Mouse (Mus musculus): ENCODE data around the gene H2al1n. TPM values are rescaled to one million over a fixed set of nuclear protein-coding genes. Genes with fewer than 3 reads are reported as not detected.
"Not testable (repeated sequence)": the region's sequence is repeated elsewhere in the genome, so short reads cannot be mapped to it uniquely, and the experiment has no call there.

H2al1n gene
- not detected in 2 replicates for polyA plus RNA-seq (2015; fragmentation: Nextera tagmentation; extraction: Ambion mirVana)

DNA sequence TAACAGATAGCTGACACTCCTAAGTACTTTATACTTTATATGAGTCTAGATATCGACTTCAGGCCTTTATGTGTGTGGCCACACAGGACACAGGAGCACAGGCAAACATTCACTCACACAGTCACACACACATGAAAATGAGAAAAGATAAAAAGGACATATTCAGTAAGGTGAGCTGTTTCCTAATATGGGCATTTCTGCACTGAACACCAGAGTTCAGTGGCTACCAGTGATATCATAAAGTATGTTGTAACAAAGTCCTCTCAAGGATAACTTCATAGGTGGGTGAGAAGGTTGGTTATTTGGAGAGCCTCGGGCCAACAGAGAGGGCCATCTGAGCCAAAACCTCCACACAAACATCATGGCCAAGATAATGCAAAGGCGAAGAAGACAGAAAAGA is at the start of gene H2al1n:
Gene H2al1n (plus strand): TSS at position 301 of the 400 bp plus-strand sequence.
- WGBS, result 74% methylated on average over 3 of the region's 3 CpGs
- H3K9ac ChIP-seq; H3K4me2 ChIP-seq; H3K36me3 ChIP-seq; H3K27ac ChIP-seq; ATAC-seq (replicated peaks; ENCODE audit: insufficient number of reproducible peaks, insufficient read depth, low FRiP score, low read depth); H3K4me3 ChIP-seq; H3K27me3 ChIP-seq; H3K9me3 ChIP-seq (replicated peaks); H3K4me1 ChIP-seq (replicated peaks): not testable (repeated sequence)

DNA sequence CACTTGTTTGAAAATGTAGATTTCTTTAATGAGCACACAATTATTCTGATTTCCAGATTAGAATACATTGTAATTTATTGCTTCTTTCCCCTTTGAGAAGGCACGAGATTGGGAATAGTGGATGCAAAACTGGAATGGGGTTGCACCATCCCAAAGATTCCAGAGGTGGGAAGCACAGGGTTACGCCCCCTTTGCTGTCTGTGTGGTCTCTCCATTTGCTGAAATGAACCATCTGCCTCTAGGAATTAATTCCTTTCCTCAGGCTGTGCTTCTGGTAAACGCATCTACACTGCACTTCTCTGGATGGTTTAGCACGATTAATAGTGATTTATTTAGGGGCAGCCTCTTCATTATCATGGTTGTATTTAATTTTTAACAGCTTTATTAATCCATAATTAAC is 11.7 kb upstream of the H2al1n start:
- Histone ChIP-seq H3K36me3 (no peaks in the 10 kb centered on the region), H3K9me3 (replicated peaks) (no peaks in the 10 kb centered on the region), H3K4me2 (no peak overlapping the region), H3K27ac (no peak overlapping the region), H3K27me3 (no peaks in the 10 kb centered on the region), H3K4me1 (replicated peaks) (no peaks in the 10 kb centered on the region), H3K9ac (no peak overlapping the region), H3K4me3 (no peak overlapping the region)
- no peak for ATAC-seq (replicated peaks; ENCODE audit: insufficient number of reproducible peaks, insufficient read depth, low FRiP score, low read depth)
- WGBS, result 71% methylated on average over 4 of the region's 4 CpGs

DNA sequence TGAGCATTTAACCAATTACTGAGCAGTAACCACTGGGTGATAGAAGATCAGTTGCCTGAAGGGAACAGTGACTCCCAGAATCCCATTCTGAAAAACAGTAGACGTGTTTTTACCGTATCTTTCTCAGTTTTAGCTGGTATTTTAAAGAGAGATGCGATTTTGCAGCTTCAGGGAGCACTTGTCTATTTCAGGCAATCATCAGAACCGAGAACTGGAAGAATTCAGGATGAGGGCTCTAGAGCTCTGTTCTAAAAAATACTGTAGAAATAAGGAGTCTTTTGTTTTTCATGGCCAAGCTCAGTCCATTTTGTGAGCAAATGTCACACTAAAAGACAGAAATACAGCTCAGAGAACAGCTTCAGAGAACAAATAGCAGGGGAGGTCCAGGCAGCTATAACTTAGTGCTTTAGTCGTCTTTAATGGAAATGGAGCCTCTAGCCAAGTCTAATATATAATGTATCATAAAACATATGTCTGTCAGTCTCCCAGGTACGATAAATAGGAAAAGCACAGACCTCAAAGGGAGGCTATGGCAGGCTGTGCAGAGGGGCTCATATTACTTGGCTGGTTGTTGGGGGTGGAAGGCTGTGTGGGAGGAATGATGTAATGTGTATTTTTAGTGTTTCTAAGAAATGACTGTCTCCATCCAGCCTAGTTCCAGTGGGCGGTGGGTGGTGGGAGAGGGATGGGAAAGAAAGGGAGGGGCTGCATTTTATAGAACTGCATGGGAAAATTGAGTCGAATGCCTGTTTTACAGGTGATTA is 4.7 kb upstream of the H2al1n start:
- no peak for ATAC-seq (replicated peaks; ENCODE audit: insufficient number of reproducible peaks, insufficient read depth, low FRiP score, low read depth)

DNA sequence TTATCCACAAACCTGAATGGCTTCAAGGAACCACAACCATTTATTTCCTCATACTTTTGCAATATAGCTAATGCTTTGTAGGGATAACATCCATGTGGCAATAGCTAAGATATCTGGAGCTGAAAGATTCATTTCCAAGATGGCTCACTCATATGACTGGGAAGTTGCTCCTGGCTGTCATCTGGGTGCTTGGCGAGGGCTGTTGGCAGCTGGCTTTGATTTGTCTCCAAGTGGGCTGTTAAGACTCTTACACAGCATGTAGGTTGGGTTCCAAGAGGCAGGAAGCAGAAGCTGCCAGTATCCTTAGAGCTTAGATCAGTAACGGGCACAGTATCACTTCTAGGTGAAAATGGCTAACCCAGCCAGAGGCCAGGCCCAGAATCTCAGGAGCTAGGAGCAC is 18.3 kb downstream of the H2al1n start:
- no peak for ATAC-seq (replicated peaks; ENCODE audit: insufficient number of reproducible peaks, insufficient read depth, low FRiP score, low read depth)
- Histone ChIP-seq H3K9ac (no peak overlapping the region), H3K4me2 (no peak overlapping the region), H3K36me3 (no peaks in the 10 kb centered on the region), H3K27me3 (no peaks in the 10 kb centered on the region), H3K4me1 (replicated peaks) (no peaks in the 10 kb centered on the region), H3K4me3 (no peak overlapping the region), H3K27ac (no peak overlapping the region), H3K9me3 (replicated peaks) (no peaks in the 10 kb centered on the region)
- WGBS, result 52% methylated on average over 2 of the region's 2 CpGs

More for the DNA sequence above, 4.7 kb upstream of the H2al1n start:
- Histone ChIP-seq H3K4me2 (no peak overlapping the region), H3K27me3 (no peaks in the 10 kb centered on the region), H3K9ac (no peak overlapping the region), H3K4me1 (replicated peaks) (no peaks in the 10 kb centered on the region), H3K27ac (no peak overlapping the region), H3K4me3 (no peak overlapping the region), H3K36me3 (no peaks in the 10 kb centered on the region), H3K9me3 (replicated peaks) (no peaks in the 10 kb centered on the region)
- whole genome bisulfite sequencing, result 38% methylated on average over 8 of the region's 8 CpGs

DNA sequence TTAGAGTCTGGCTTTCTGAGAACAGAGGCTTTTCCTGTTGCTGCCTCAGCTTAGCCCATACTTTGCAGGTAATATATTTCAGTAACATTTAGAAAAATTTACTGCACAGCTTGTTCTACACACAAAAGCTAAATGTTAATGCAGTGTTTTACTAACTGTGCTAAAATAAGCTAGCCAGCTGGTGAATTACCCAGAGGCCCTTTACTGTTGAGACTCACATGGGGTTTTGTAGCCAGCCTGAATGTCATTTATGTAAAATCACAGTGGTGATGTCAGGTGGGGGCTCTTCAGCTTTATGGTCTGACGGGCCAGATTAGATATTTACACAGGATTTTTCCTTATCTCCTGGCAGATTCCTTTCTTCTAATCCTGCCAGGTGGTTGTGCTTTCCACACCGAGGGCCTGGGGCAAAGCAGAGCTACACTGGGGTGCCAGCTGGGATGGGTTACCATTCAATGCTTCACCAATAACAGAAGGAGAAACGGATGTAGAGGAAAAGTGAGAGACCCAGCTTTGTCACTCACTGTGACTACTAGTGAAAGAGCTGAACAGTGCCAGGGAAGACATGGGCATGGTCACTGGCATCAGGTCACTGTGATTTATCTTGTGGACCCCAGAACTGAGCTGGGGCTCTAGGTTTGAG is 48.8 kb downstream of the H2al1n start:
- Histone ChIP-seq H3K4me2 (no peak overlapping the region), H3K9me3 (replicated peaks) (no peaks in the 10 kb centered on the region), H3K9ac (no peak overlapping the region), H3K36me3 (no peaks in the 10 kb centered on the region), H3K4me1 (replicated peaks) (no peaks in the 10 kb centered on the region), H3K27ac (no peak overlapping the region), H3K4me3 (no peak overlapping the region), H3K27me3 (no peaks in the 10 kb centered on the region)
- 39% methylated on average over 3 of the region's 3 CpGs for WGBS
- no peak for ATAC-seq (replicated peaks; ENCODE audit: insufficient number of reproducible peaks, insufficient read depth, low FRiP score, low read depth)
